ENCODE assay signal across 7 mouse cellular contexts in the genomic region with DNA sequence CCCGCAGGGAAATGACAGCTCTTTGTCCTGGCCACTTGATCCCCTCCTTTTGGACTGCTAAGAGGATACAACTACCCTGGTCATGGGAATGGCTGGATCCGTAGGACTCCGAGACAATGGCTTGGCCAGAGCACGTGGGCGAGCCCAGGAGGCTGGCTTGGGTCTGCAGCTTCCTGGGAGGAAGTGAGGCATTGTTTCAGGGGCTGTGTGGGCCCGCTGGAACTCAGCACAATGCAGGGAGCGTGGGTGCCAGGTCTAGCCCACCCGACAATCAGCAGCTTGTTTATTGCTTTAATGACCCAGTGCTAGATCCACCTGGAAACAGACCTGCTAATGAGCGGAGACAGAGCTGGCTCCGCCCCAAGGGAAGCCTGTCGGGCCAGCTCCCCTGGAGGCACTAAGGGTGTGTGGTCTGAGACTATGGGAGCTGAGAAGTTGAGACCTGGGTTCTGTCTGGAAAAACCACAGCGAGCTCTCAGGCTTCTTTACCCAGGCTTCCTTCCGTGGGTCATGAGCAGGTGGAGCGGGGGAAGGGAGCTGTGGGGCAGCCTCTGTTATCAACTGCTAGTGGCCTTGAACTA. TPM values are rescaled to one million over a fixed set of nuclear protein-coding genes. Genes with fewer than 3 reads are reported as not detected.
DNase-seq lines count a peak whose midpoint lies in the region; ATAC-seq and TF ChIP-seq lines count a peak whose summit lies in the region.

No protein-coding gene starts in this region.

- no peaks in the 10 kb centered on the region for H3K27me3 ChIP-seq in thymus, adult 2 months (ENCODE audit: control insufficient read depth, insufficient read depth, low read length)
- H3K27me3 ChIP-seq in kidney, embryonic 14.5 days (ENCODE audit: control insufficient read depth, insufficient read depth, low read length): no peaks in the 10 kb centered on the region

- no peak overlapping the region for H3K4me3 ChIP-seq in thymus, adult 2 months (ENCODE audit: control insufficient read depth, insufficient read depth, low read length)
- no peak overlapping the region for H3K4me3 ChIP-seq in kidney, embryonic 14.5 days (ENCODE audit: low read length)

- 16% methylated on average over 14 of the region's 14 CpGs for WGBS in thymus, adult 2 months
- 25% methylated on average over 14 of the region's 14 CpGs for WGBS in kidney, embryonic 14.5 days

- no peak overlapping the region for H3K27ac ChIP-seq in thymus, adult 2 months (ENCODE audit: control insufficient read depth, insufficient read depth, low read length)
- peak overlapping the region; percentile 47; the same call in 1 of the 2 replicates for H3K27ac ChIP-seq in kidney, embryonic 14.5 days (ENCODE audit: low read depth, low read length)

- peak; percentile 21 for DNase-seq in thymus, postnatal 25 days
- no peak for DNase-seq in thymus, adult 2 months
- DNase-seq in heart, adult 11 months: peak; percentile 99
- DNase-seq in lung, postnatal 4 days: peak; percentile 71 to 86
- DNase-seq in layer of hippocampus, postnatal 25 days (ENCODE audit: extremely low spot score in 1 of 2, low spot score in 1 of 2): no peak

- TF ChIP-seq CTCF in thymus, adult 2 months (IDR thresholded peaks at IDR 0.05; ENCODE audit: borderline replicate concordance, control insufficient read depth, extremely low read depth, insufficient read depth, low read length, poor library complexity): no peak

- H3K9me3 ChIP-seq in kidney, embryonic 14.5 days (ENCODE audit: control insufficient read depth, low read length): peaks cover 2% of the 10 kb centered on the region

- H3K4me1 ChIP-seq in thymus, adult 2 months (replicated peaks; ENCODE audit: control insufficient read depth, insufficient read depth, low read length): peaks cover 14% of the 10 kb centered on the region
- peaks cover 18% of the 10 kb centered on the region; the same call in 1 of the 2 replicates for H3K4me1 ChIP-seq in kidney, embryonic 14.5 days (ENCODE audit: control insufficient read depth, insufficient read depth, low read length)

- H3K4me2 ChIP-seq in kidney, embryonic 14.5 days (replicated peaks; ENCODE audit: low read depth, low read length): no peak overlapping the region

- H3K36me3 ChIP-seq in thymus, adult 2 months (ENCODE audit: control insufficient read depth, insufficient read depth, low read length): no peaks in the 10 kb centered on the region
- H3K36me3 ChIP-seq in kidney, embryonic 14.5 days (ENCODE audit: control insufficient read depth, insufficient read depth, low read length): no peaks in the 10 kb centered on the region

- H3K9ac ChIP-seq in kidney, embryonic 14.5 days (ENCODE audit: low read depth, low read length): peak overlapping the region; percentile 18; the same call in 1 of the 2 replicates

- ATAC-seq in kidney, embryonic 14.5 days (ENCODE audit: low FRiP score, low TSS enrichment): peak; percentile 69
- no peak for ATAC-seq in frontal cortex, adult (ENCODE audit: low TSS enrichment)

- no peak for TF ChIP-seq POLR2A in thymus, adult 2 months (IDR thresholded peaks at IDR 0.05; ENCODE audit: control insufficient read depth, extremely low read depth, insufficient read depth, low read length, poor library complexity)

RNA-seq across cellular contexts. Expression of gene Sox13, which starts 24.3 kb away (rescaled TPM):
- polyA plus RNA-seq in thymus, adult 2 months (2012; rRNA removed): 17.2 and 22.1 TPM in 2 replicates
- polyA plus RNA-seq in kidney, embryonic 14.5 days (2014; fragmentation: Nextera tagmentation; extraction: Ambion mirVana): 13.8 and 16.2 TPM in 2 replicates
- 1 to 10 TPM; 7.4 to 9.6 TPM for total RNA-seq in layer of hippocampus, postnatal 25 days (2021)

Comparison
In these comparisons a context has a peak if more than half of its experiments do, and no peak if none do; other contexts are left out.
1. DNase-seq: peak in thymus, postnatal 25 days (single experiment), heart, adult 11 months (single experiment) and lung, postnatal 4 days (2 of 2); none in thymus, adult 2 months (single experiment) and layer of hippocampus, postnatal 25 days (0 of 2).